ENCODE assay signal across 9 mouse cellular contexts in genomic region chr19:50676578-50677524, GRCm38 (mm10). TPM values are rescaled to one million over a fixed set of nuclear protein-coding genes. Genes with fewer than 3 reads are reported as not detected.
A peak's percentile ranks its signal among the peaks of the same experiment; 100 is the strongest.
DNase-seq lines count a peak whose midpoint lies in the region; ATAC-seq and TF ChIP-seq lines count a peak whose summit lies in the region.
"Had no signal": no experiment of that assay in that cellular context is flagged by ENCODE, and none has a peak within 500 bp of the region (broad histone marks: within the 10 kb centered on the region; RNA-seq: fewer than 3 reads in every experiment).

No protein-coding gene starts in this region.

- peak overlapping the region; percentile 55; the same call in 1 of the 2 replicates for H3K4me3 ChIP-seq in heart, postnatal 0 days (ENCODE audit: low read depth, low read length)
- peak overlapping the region; percentile 55 for H3K4me3 ChIP-seq in embryonic facial prominence, embryonic 12.5 days
- peak overlapping the region; percentile 92 for H3K4me3 ChIP-seq in hindbrain, embryonic 16.5 days (ENCODE audit: low read length)
- peak overlapping the region; percentile 76 for H3K4me3 ChIP-seq in neural tube, embryonic 11.5 days (ENCODE audit: low read depth, low read length)

- no peak for TF ChIP-seq CTCF in heart, postnatal 0 days (IDR thresholded peaks at IDR 0.05; ENCODE audit: low read depth)

- H3K4me2 ChIP-seq in heart, postnatal 0 days (ENCODE audit: low read depth, low read length): no peak overlapping the region
- peak overlapping the region; percentile 92 for H3K4me2 ChIP-seq in embryonic facial prominence, embryonic 12.5 days (replicated peaks)
- H3K4me2 ChIP-seq in hindbrain, embryonic 16.5 days (ENCODE audit: low read length): peak overlapping the region; percentile 98
- peak overlapping the region; percentile 95 for H3K4me2 ChIP-seq in neural tube, embryonic 11.5 days (ENCODE audit: low read depth)

- peaks cover 47% of the 10 kb centered on the region for H3K27me3 ChIP-seq in heart, postnatal 0 days (ENCODE audit: control insufficient read depth, insufficient read depth, low read length)
- peaks cover 37% of the 10 kb centered on the region for H3K27me3 ChIP-seq in embryonic facial prominence, embryonic 12.5 days
- no peaks in the 10 kb centered on the region for H3K27me3 ChIP-seq in hindbrain, embryonic 16.5 days (replicated peaks; ENCODE audit: control insufficient read depth, insufficient read depth, low read length)
- 0 out of 2 replicates have a peak, but pooled peaks cover 2% of the 10 kb centered on the region for H3K27me3 ChIP-seq in neural tube, embryonic 11.5 days (ENCODE audit: control insufficient read depth, insufficient read depth, low read length)

- no peak for TF ChIP-seq EP300 in heart, postnatal 0 days (IDR thresholded peaks at IDR 0.05; ENCODE audit: low read depth)

- no peaks in the 10 kb centered on the region for H3K9me3 ChIP-seq in heart, postnatal 0 days (replicated peaks; ENCODE audit: control insufficient read depth, low read length)
- H3K9me3 ChIP-seq in embryonic facial prominence, embryonic 12.5 days: no peaks in the 10 kb centered on the region
- H3K9me3 ChIP-seq in hindbrain, embryonic 16.5 days (ENCODE audit: control insufficient read depth, low read length): no peaks in the 10 kb centered on the region
- H3K9me3 ChIP-seq in neural tube, embryonic 11.5 days (ENCODE audit: control insufficient read depth, low read length): no peaks in the 10 kb centered on the region

- DNase-seq in heart, postnatal 0 days (ENCODE audit: low spot score): no peak
- DNase-seq in heart, postnatal 25 days (ENCODE audit: low spot score): no peak
- DNase-seq in neural tube, embryonic 11.5 days (ENCODE audit: low spot score): no peak
- DNase-seq in frontal cortex, postnatal 25 days (ENCODE audit: low spot score in 2 of 2): no peak
- no peak for DNase-seq in adrenal gland, adult 8-10 months
- DNase-seq: cerebellum, adult 11 months had no signal

- 43% methylated on average over 19 of the region's 19 CpGs for whole genome bisulfite sequencing in heart, postnatal 0 days
- 37% methylated on average over 19 of the region's 19 CpGs for WGBS in embryonic facial prominence, embryonic 12.5 days
- WGBS in hindbrain, embryonic 16.5 days: 31% methylated on average over 19 of the region's 19 CpGs
- WGBS in neural tube, embryonic 11.5 days: 47% methylated on average over 19 of the region's 19 CpGs

- ATAC-seq in heart, postnatal 0 days (ENCODE audit: insufficient read depth, low read depth): no peak
- no peak for ATAC-seq in embryonic facial prominence, embryonic 12.5 days (ENCODE audit: insufficient number of reproducible peaks, insufficient read depth, low FRiP score, low TSS enrichment)
- no peak for ATAC-seq in hindbrain, embryonic 16.5 days
- ATAC-seq in neural tube, embryonic 11.5 days (ENCODE audit: insufficient read depth, low FRiP score, low TSS enrichment): no peak
- ATAC-seq in megakaryocyte, adult 5-6 weeks (ENCODE audit: poor library complexity, severe bottlenecking): no peak

- no peaks in the 10 kb centered on the region for H3K36me3 ChIP-seq in heart, postnatal 0 days (replicated peaks; ENCODE audit: control insufficient read depth, insufficient read depth, low read length)
- no peaks in the 10 kb centered on the region for H3K36me3 ChIP-seq in embryonic facial prominence, embryonic 12.5 days
- no peaks in the 10 kb centered on the region for H3K36me3 ChIP-seq in hindbrain, embryonic 16.5 days (ENCODE audit: control insufficient read depth, insufficient read depth, low read length)
- no peaks in the 10 kb centered on the region for H3K36me3 ChIP-seq in neural tube, embryonic 11.5 days (ENCODE audit: control insufficient read depth, insufficient read depth, low read length)

- intact Hi-C loops in heart, postnatal 25 days (cut with DNase I): no loop called here

- H3K4me1 ChIP-seq in heart, postnatal 0 days (ENCODE audit: control insufficient read depth, insufficient read depth): peaks cover 4% of the 10 kb centered on the region; the same call in 1 of the 2 replicates
- no peaks in the 10 kb centered on the region; the same call in 1 of the 2 replicates for H3K4me1 ChIP-seq in embryonic facial prominence, embryonic 12.5 days
- H3K4me1 ChIP-seq in hindbrain, embryonic 16.5 days (ENCODE audit: control insufficient read depth, insufficient read depth, low read depth, low read length): no peaks in the 10 kb centered on the region
- H3K4me1 ChIP-seq in neural tube, embryonic 11.5 days (ENCODE audit: control insufficient read depth, insufficient read depth, low read length): no peaks in the 10 kb centered on the region

- no peak overlapping the region for H3K27ac ChIP-seq in heart, postnatal 0 days (ENCODE audit: low read depth)
- H3K27ac ChIP-seq in embryonic facial prominence, embryonic 12.5 days: no peak overlapping the region
- H3K27ac ChIP-seq in hindbrain, embryonic 16.5 days (ENCODE audit: low read depth, low read length): no peak overlapping the region; the same call in 1 of the 2 replicates
- no peak overlapping the region for H3K27ac ChIP-seq in neural tube, embryonic 11.5 days (ENCODE audit: low read depth, low read length)

- H3K9ac ChIP-seq in heart, postnatal 0 days (replicated peaks; ENCODE audit: low read depth, low read length): no peak overlapping the region
- no peak overlapping the region for H3K9ac ChIP-seq in embryonic facial prominence, embryonic 12.5 days
- H3K9ac ChIP-seq in hindbrain, embryonic 16.5 days (ENCODE audit: low read depth, low read length): peak overlapping the region; percentile 79
- H3K9ac ChIP-seq in neural tube, embryonic 11.5 days (ENCODE audit: low read length): peak overlapping the region; percentile 31

RNA-seq across cellular contexts. Expression of gene Sorcs1, which starts 1.6 kb away (rescaled TPM):
- 0.58 and 1.1 TPM in 2 replicates for total RNA-seq in heart, postnatal 0 days (2014; rRNA removed; ENCODE audit: low replicate concordance)
- polyA plus RNA-seq in heart, postnatal 0 days (2015; fragmentation: Nextera tagmentation; extraction: Ambion mirVana): 0.30 and 0.51 TPM in 2 replicates
- under 1 TPM; 0.16 to 0.25 TPM for total RNA-seq in heart, postnatal 25 days (2021)
- 3.2 and 3.7 TPM in 2 replicates for polyA plus RNA-seq in embryonic facial prominence, embryonic 12.5 days (2016; fragmentation: Nextera tagmentation; extraction: Ambion mirVana)
- 17.6 and 19.0 TPM in 2 replicates for polyA plus RNA-seq in hindbrain, embryonic 16.5 days (2015; fragmentation: Nextera tagmentation; extraction: Ambion mirVana)
- 2.9 and 3.2 TPM in 2 replicates for polyA plus RNA-seq in neural tube, embryonic 11.5 days (2014; fragmentation: Nextera tagmentation; extraction: Ambion mirVana)
- not detected in 2 replicates for total RNA-seq in megakaryocyte, adult 5-6 weeks (2015)
- not detected in 2 replicates for total RNA-seq in megakaryocyte, adult 5-6 weeks (2017)
- total RNA-seq in adrenal gland, adult 8-10 months (2022): under 1 TPM; 0.23 to 0.52 (median 0.44) TPM

Comparison
In these comparisons a context has a peak if more than half of its experiments do, and no peak if none do; other contexts are left out.
1. H3K9ac ChIP-seq: peak in hindbrain, embryonic 16.5 days (single experiment) and neural tube, embryonic 11.5 days (single experiment); none in heart, postnatal 0 days (single experiment) and embryonic facial prominence, embryonic 12.5 days (single experiment).
2. Peak in every context shown above with its lines, with median percentiles within 50 percentile points of each other: H3K4me3 ChIP-seq.